Mouse (Mus musculus): Measurements from ENCODE around the gene Fam114a1.
A peak's percentile ranks its signal among the peaks of the same experiment; 100 is the strongest.

The Fam114a1 gene

DNA sequence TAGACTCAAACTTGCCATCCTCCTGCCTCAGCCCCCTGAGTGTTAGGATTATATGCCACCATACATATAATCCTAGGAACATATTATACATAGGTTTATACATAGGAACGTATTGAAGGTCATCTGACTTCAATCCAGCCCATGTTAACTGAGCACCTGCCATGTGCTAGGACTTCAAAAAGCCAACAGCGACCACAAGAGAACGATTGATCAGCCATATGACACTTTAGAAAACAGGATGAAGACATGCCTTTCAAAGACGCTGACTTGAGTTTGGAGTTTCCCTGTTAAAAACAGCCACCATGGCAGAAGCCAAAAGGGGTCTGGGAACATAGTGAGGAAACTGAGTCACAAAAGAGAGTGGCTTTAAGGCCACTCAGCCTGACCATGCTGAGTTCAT, 35.4 kb downstream of the Fam114a1 start:
- DNase-seq (ENCODE audit: low spot score in 2 of 2) = no peak

DNA sequence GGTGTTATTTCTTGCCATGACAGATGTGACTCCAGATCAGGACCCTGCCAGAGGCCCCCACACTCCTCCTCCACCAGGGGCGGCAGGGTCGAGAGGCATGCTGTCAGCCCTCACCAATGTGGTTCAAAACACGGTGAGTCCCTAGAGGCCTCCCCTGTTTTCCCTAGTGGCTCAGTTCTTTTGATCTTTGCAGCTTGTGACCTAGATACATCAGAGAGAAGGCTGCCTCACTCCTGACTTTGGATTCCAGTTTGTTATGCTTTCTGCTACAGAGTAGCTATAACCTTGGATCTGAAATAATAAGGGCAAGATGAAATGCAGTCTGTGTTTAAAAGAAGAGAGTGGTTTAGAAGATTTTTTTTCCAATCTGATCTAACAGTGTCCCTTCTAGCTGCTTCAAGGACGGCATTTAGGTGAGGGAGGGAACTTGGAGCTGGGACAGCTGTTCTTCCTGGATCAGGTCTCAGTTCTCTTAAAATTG, 36.2 kb downstream of the Fam114a1 start:
- no peak for DNase-seq (ENCODE audit: low spot score in 2 of 2)

DNA sequence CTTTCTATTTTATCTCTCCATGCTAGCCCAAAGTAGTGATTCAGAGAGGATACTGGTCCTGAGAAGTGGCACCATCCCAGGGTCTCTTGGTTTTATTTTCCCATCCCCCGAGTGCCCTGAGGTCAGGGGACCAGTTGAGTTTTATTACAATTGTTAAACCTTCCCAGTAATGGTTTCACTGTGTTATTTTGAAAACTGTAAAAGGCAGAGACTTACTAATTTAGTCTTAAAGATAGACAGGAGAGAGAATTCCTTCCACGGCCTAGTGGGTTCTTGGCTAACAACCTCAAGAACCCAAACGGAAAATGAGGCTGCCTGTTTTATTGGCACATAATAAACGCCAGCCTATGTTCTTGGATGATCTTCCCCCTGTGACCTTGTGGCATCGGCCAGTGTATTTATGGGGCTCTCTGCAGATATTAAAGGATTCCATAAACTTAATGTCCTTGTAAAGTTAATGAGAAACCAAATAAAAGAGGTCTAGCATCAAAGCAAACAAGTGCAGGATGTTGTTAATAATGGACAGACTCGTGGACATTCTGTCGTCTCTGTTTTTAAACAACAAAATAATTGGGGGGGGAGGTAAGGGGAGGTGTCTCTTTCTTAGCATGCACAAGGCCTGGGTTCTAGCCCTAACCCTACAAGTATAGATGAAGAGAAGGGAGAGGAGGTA, 42.2 kb downstream of the Fam114a1 start:
- no peak for DNase-seq (ENCODE audit: low spot score in 2 of 2)

DNA sequence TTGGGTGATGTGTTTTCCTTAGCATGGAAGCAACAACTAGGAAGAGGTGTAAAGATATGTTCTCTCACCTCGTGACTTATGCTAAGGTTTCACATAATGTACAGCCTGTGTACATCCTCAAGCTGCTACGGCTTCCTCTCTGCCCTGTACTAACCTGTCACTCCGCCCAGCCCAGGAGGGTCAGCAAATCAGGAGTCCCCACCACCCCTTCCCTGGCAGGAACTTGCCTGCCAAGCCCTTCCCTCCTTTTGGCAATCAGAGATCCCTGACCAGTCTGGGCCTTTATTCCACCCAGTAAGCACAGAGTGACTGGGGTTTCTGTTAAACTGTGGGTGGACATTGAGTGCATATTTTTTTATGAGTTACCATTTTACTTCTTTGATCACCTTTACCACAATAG, 45.6 kb downstream of the Fam114a1 start:
- DNase-seq (ENCODE audit: low spot score in 2 of 2) = no peak

DNA sequence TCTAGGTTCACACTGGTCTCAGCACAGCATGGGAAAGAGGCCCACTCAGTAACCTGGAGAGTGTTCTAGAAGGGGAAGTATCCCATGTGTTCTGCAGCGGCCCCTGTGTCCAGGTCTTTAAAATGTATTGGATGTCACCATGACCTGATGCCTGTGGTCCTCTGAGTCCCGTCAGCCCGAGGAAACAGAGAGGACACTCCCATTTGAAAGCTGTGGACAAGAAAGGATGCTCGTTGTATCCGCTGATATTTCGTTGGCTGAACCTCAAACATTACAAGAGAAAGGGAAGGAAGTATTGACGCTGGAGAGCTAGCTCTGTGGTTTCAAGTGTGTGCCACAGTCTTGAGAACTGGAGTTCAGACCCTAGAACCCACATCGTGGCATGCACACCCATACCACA, 49.2 kb downstream of the Fam114a1 start:
- DNase-seq (ENCODE audit: low spot score in 2 of 2) = no peak

DNA sequence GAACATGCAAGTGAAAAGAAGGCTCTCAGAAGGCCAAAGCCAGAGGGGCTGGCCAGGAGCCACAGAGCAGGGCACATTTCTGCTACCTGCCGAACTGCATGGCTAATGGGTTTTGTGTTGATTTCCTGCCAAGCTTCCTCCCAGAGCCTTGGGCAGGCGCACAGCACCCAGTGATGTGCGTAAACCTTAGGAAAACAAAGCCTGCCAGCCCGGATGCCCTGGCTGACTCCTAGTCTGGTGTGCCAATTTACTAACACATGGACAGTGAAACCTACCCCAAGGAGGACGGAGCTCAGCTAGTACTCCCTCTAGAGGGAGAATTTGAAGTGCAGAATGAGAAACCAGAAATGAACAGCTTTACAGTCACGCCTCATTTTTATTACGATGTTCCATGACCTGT, 50.0 kb downstream of the Fam114a1 start:
- DNase-seq (ENCODE audit: low spot score in 2 of 2) = peak in 1 of 2 experiments; percentile 9

DNA sequence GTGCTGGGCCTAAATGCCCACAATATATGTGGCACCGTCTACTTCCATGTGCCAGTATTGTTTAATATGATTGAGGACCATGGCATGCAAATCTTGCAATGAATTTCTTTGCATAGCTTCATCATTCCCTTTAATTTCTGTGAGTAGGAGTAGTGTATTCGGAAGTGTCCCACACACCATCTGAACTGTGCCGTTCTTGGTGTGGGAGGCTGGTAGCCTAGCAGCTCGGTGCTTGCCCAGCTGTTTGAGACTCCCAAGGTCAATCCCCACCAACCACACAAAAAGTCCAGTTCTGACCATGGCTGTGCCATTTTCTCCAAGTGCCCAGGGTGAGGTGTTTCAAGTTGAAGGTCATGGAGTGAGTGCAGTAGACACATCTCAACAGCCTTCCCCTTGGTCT, 52.1 kb downstream of the Fam114a1 start:
- no peak for DNase-seq (ENCODE audit: low spot score in 2 of 2)

DNA sequence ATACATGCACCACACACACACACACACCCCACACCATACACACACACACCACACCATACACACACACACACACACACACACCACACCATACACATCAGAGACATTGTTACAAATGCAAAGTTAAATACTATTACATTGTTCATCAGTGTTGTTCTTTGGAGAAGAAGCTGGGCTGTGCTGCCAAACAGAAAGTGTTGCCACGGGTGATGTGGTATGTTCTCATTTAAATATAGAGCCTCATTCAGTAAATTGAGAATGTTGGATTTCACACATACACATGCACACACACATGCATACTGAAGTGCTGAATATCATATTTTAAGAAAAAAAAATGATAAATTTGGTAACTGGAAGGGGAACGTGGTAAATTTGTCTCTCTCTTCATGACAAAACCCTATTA, 54.8 kb downstream of the Fam114a1 start:
- no peak for DNase-seq (ENCODE audit: low spot score in 2 of 2)

DNA sequence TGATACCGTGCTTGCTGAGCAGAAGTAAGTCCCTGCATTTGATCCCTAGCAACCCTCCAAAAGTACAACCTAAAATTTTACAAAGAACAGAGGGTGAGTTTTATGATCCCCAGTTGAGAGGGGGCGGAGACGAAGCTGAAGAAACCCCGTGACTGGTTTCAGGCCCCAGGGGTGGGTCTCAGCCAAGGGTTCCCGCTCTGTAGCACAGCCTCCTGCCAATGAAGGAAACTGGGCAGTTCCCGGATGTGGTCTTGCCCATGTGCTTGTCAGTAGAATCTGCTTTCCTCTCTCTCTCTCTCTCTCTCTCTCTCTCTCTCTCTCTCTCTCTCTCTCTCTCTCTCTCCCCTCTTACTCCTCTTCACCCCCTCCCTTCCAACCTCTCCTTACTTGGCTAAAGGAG, 56.0 kb downstream of the Fam114a1 start:
- DNase-seq (ENCODE audit: low spot score in 2 of 2) = no peak

DNA sequence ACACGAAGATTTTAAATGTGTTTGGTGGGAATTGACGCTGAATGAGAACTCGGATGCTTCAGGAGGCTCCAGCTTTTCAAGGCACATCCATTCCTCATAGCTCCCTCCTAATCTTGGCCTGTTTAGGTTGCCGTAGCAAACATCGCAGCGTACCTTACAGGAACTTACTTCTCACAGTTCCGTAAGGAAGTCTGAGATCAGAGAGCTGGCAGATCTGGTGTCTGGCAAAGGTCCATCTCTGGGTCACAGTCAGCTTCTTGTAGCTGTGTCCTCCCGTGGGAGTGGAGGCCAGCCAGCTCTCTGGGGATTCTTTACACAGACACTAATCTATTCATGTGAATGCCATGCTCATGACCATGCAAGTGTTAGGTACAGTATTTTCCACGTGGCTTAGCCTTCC, 56.9 kb downstream of the Fam114a1 start:
- DNase-seq (ENCODE audit: low spot score in 2 of 2) = peak in 1 of 2 experiments; percentile 8

DNA sequence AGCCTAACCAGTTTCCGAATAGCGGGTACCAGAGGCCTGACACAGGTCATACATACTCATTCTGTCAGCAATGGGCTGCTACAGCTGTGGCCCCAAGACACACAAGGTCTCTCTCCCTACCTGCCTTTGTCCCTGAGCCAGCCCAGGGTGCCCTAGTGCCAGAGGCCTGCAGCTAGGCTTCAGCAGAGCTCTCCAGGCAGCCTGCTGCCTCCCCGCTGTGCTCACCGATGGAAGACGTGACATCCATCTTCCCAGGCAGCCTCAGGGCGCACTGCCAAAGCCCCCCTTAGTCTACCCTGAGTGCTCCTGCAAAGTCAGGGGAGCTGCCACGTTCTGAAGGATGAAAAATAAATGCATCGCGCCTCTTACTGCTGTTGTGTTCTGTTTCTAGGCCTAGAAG, 58.1 kb downstream of the Fam114a1 start:
- no peak for DNase-seq (ENCODE audit: low spot score in 2 of 2)

DNA sequence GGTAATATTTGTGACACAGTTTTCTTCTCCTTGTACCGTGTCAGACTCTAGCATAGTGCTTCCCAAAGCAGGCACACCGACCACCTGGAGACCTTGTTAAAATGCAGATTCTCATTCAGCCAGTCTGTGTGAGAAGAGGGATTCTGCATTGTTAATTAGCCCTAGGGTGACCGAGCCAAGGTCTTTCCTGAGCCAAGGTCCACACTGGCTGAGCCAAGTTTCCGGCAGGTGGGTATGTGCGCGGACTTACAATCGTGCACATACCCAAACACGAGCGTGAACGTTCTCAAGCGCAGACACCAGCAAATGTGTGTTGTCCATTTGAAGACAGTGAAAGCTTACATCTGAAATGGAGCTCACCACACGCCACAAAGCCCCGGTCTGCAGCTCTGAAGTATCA, 66.7 kb downstream of the Fam114a1 start:
- DNase-seq (ENCODE audit: low spot score in 2 of 2) = no peak

DNA sequence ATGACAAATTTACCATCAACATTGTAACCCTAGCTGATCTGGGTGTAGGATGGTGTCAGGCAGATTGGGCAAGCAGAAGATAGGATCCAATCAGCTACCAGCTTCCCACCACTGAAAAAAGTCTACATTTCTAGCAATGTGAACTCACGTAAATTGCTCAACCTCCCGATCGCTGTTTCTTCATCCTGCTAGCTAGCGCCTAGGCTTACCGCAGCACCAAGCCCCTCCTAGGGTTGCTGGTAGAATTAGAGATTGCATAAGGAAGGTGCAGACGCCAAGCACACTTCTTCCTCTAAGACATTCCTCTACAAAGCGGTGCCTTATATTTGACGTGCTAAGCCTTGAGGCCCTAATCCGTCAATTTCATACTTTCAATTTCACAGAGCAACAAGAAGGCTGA, 68.4 kb downstream of the Fam114a1 start:
- DNase-seq (ENCODE audit: low spot score in 2 of 2) = no peak

DNA sequence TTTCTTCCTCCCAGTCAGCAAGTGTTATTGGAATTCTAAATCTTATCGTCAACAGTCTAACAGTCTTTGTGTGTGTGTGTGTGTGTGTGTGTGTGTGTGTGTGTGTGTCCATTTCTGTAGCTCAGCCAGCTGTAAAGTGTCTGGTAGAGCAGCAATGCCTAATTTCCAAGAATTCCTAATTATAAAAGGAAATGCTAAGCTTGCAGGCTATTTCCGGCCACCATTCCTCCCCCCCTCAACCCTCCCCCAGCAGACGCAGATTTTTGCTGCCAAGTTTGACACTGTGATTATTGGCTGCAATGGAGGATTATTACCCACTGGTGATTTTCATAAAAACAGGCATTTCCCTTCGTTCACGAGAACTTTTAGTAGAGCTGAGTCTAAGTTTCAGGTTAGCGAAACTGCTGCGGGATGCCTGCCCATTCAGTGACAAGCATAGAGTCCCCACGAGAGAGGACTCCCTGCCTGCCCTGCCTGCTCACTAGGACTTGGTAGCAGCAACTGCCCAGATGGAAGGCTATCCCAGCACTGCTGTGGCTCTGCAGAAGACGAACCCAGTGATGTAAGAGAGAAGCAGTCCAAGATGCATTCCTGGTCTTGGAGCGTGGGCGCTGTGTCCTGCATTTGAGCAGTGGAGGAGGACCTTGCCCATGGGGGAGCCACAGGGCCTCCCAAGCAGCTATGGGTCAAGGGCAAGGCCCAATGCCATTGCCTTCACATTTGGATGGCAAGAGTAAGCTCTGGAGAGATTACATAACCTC, 69.1 kb downstream of the Fam114a1 start:
- peak in 1 of 2 experiments; percentile 5 for DNase-seq (ENCODE audit: low spot score in 2 of 2)

DNA sequence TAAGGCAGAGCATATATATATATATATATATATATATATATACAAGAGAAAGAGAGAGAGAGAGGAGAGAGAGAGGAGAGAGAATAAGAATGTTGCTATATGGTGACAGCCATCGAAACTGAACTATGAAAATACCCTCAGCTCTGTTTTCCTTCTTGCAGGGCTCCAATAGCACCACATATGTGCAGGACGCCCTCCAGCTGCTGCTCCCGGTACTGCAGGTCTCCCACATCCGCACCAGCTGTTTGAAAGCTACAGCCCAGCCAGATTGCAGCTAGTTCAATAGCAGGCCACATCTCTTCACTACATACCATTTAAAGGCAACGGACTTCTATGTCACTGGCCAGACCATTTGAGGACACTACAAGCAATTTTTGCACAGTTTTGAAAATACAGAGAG, 70.6 kb downstream of the Fam114a1 start:
- DNase-seq (ENCODE audit: low spot score in 2 of 2) = no peak

DNA sequence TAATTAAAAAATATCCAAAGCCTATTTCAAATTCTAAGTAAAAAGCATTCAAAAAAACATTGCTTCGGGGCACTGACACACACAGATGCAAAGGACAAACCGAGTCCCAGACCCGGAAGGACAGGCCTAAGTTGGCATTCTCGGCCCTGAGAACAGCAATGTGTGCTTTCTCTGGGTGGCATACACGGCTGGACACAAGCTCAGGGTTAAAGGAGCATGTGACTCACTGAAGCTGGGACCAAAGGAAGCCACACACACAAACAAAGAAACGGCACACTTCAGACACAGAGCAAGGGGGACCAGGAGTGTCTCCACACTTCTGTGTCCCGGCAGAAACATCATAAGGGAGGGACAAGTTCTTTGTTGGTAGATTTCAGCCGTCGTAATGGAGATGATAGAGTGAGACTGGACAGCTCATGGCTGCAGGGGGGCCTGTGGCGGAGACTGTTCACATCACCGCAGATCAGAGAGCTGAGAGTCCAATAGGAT, 73.6 kb downstream of the Fam114a1 start:
- DNase-seq (ENCODE audit: low spot score in 2 of 2) = no peak

DNA sequence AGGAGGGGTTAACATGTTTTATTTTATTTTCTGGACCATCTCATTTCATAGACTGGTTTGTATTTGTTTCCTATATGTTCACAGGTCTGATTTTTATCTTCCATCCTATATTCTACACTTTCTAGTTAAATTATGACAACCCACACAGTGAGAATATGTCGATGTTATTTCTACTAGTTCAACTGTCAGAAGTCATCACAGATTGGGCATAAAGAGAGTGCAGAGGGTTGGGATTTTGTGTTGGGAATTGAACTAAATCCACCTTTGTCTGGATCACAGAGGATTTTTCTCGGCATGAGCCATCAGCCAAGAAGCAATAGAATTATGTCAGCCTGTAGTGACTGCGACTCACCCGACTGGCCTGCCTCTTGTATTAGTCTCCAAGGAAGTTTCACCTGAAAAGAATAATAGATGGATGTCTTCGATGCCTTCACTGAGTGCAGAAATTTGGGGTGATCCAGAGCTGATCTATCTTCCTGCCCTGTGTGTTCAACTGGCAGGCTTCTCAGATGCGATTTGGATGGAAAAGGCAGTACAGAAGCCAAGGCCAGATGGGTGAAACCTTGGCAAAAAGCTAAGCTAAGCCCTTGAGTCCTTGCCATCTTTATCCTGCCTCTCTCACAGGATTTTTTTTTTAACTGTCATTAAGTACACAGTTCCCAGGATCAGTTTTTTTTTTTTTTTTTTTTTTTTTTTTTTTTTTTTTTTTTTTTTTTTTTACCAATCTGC, 75.9 kb downstream of the Fam114a1 start:
- no peak for DNase-seq (ENCODE audit: low spot score in 2 of 2)

DNA sequence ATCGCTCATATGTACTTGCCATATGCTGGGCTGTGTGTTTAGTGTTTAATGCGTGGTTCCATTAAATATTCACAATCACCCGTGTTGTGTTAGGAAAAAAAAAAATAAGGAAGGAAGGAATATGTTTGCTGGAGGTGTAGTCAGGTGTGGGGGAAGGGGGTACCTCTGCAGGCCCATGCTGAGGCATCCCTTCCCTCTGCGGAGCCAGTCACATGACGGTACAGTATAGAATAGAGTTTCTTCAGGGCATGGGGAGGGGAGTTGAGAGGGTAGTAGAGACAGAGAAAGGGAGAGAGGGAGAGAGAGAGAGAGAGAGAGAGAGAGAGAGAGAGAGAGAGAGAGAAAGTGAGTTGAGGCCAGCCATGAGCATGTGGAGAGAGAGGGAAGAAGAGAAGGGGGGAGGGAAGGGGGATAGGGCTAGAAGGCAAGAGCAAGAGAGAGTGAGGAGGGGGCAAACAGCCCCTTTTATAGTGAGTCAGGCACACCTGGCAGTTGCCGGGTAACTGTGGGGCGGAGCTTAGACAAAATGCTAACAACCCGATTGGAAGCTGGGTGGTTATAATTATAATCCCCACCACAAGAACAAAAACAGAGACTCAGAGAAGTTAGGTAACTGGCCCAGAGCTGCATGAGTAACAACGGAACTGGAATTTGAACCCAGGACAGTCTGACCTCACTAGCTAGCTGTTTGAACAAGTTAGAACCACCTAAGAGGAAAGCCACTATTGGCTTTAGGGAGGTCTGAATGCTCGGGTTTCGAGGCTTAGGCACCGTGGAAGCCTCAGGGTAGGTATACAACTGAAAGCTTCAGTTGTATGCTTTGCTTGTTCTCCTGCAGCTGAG, 76.8 kb downstream of the Fam114a1 start:
- DNase-seq (ENCODE audit: low spot score in 2 of 2) = no peak

DNA sequence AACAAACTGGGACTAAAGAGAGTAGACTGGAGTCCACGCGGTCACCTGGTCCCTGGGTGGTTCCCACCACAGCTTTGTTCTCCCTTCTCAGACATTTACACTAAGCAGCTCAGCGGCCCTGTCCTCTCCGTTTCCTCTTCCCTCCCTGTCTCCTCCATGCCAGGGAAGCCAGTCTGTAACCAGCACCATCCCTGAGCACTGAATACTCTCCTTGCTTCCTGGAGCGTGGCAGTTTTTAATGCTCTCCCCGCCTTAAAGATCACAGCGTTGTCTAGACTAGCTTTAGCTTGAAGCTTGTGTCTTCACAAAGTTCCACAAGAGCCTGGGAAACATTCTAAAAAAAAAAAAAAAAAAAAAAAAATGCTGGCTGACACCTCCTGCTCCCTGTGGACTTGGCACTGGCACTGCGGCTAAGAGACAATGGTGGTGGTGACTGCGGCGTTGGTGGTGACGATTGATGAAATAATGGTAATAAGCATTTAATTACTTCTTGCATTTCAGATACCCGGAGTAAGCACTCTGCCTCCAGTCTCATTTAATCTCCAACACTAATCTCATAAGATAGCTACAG, 77.5 kb downstream of the Fam114a1 start:
- no peak for DNase-seq (ENCODE audit: low spot score in 2 of 2)

DNA sequence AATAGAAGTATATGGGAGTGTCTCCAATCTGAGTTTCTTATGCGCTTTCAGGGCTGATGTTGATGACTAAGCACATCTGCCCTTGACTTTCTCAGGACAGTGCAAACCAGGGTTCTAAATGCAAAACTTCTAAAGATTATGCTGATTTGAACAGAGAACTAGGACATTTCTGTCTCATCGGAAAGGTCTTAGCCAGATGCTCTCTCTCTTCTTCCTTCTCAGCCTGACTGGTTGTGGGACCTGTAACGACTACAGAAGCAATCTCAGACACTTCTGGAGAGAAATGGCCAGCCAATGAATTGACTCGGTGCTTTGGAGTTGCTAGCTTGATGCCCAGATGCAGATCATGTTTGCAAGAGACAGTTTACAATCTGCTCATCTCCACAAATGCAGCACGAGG, 80.0 kb downstream of the Fam114a1 start:
- DNase-seq (ENCODE audit: low spot score in 2 of 2) = no peak

DNA sequence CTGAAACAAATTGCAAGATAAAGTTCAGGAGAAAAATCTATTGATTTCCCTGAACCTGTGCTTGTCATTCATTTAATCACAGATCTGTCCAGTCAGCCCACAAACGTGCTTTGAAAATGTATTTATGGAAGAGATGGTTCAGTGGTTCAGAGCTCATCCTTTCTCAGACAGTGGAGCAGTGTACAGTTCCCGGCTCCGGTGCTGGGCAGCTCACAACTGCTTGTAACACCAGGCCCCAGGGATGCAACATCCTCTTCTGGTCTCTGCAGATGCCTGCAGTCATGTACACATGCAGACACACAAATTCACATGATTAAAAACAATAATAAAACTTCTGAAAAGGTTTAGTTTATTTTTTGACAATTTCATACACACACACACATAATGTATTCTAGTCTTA, 81.6 kb downstream of the Fam114a1 start:
- no peak for DNase-seq (ENCODE audit: low spot score in 2 of 2)

All from urinary bladder, postnatal 36 days (tissue).